Comparison of ENCODE assay signal across 8 mouse cellular contexts in genomic region chr7:130866640-130867039, GRCm38 (mm10). TPM values are rescaled to one million over a fixed set of nuclear protein-coding genes. Genes with fewer than 3 reads are reported as not detected.
DNase-seq lines count a peak whose midpoint lies in the region; ATAC-seq and TF ChIP-seq lines count a peak whose summit lies in the region.

No protein-coding gene starts in this region.

- H3K9me3 ChIP-seq in kidney, embryonic 15.5 days (replicated peaks) = no peaks in the 10 kb centered on the region
- H3K9me3 ChIP-seq in embryonic facial prominence, embryonic 11.5 days (replicated peaks; ENCODE audit: control insufficient read depth, low read length) = no peaks in the 10 kb centered on the region
- H3K9me3 ChIP-seq in intestine, embryonic 14.5 days (ENCODE audit: control insufficient read depth, low read length) = no peaks in the 10 kb centered on the region
- no peaks in the 10 kb centered on the region for H3K9me3 ChIP-seq in midbrain, postnatal 0 days (ENCODE audit: low read length)

- H3K4me1 ChIP-seq in kidney, embryonic 15.5 days = peaks cover 47% of the 10 kb centered on the region
- no peaks in the 10 kb centered on the region for H3K4me1 ChIP-seq in embryonic facial prominence, embryonic 11.5 days (ENCODE audit: control insufficient read depth, insufficient read depth, low read length)
- H3K4me1 ChIP-seq in intestine, embryonic 14.5 days (replicated peaks; ENCODE audit: control insufficient read depth, insufficient read depth, low read length) = peaks cover 6% of the 10 kb centered on the region
- no peaks in the 10 kb centered on the region for H3K4me1 ChIP-seq in midbrain, postnatal 0 days (ENCODE audit: insufficient read depth, low read length)

- H3K27me3 ChIP-seq in kidney, embryonic 15.5 days = peaks cover 12% of the 10 kb centered on the region; the same call in 1 of the 2 replicates
- no peaks in the 10 kb centered on the region for H3K27me3 ChIP-seq in embryonic facial prominence, embryonic 11.5 days (ENCODE audit: control insufficient read depth, insufficient read depth, low read length)
- no peaks in the 10 kb centered on the region for H3K27me3 ChIP-seq in intestine, embryonic 14.5 days (replicated peaks; ENCODE audit: control insufficient read depth, insufficient read depth, low read length)
- no peaks in the 10 kb centered on the region for H3K27me3 ChIP-seq in midbrain, postnatal 0 days (ENCODE audit: insufficient read depth, low read length)

- DNase-seq in kidney, adult 8-10 months = no peak
- no peak for DNase-seq in embryonic facial prominence, embryonic 11.5 days (ENCODE audit: low spot score)
- DNase-seq in intestine, embryonic 14.5 days (ENCODE audit: low spot score) = no peak
- no peak for DNase-seq in midbrain, postnatal 0 days (ENCODE audit: low spot score)
- no peak for DNase-seq in right cerebral cortex, adult 18-20 months
- no peak for DNase-seq in thymus, postnatal 25 days
- DNase-seq in Muller cell, postnatal 12 days (ENCODE audit: inconsistent ontology term) = no peak

- peak overlapping the region; percentile 87 for H3K27ac ChIP-seq in kidney, embryonic 15.5 days
- H3K27ac ChIP-seq in embryonic facial prominence, embryonic 11.5 days (replicated peaks; ENCODE audit: low read depth, low read length) = no peak overlapping the region
- peak overlapping the region; percentile 65; the same call in 1 of the 2 replicates for H3K27ac ChIP-seq in intestine, embryonic 14.5 days (ENCODE audit: low read depth)
- peak overlapping the region; percentile 92; the same call in 1 of the 2 replicates for H3K27ac ChIP-seq in midbrain, postnatal 0 days (ENCODE audit: low read depth, low read length)

- peak overlapping the region; percentile 85 for H3K9ac ChIP-seq in kidney, embryonic 15.5 days
- peak overlapping the region; percentile 76 for H3K9ac ChIP-seq in embryonic facial prominence, embryonic 11.5 days (replicated peaks; ENCODE audit: low read length)
- H3K9ac ChIP-seq in intestine, embryonic 14.5 days (ENCODE audit: low read length) = peak overlapping the region; percentile 79
- H3K9ac ChIP-seq in midbrain, postnatal 0 days (replicated peaks; ENCODE audit: low read length, poor library complexity, severe bottlenecking) = peak overlapping the region; percentile 95

- TF ChIP-seq CTCF in midbrain, postnatal 0 days (IDR thresholded peaks at IDR 0.05) = no peak

- WGBS in kidney, embryonic 15.5 days = 1% methylated on average over 13 of the region's 13 CpGs
- under 1% methylated on average over 13 of the region's 13 CpGs for WGBS in embryonic facial prominence, embryonic 11.5 days
- 3% methylated on average over 13 of the region's 13 CpGs for WGBS in intestine, embryonic 14.5 days
- 3% methylated on average over 13 of the region's 13 CpGs for WGBS in midbrain, postnatal 0 days

- peak overlapping the region; percentile 74 for H3K4me2 ChIP-seq in kidney, embryonic 15.5 days
- H3K4me2 ChIP-seq in embryonic facial prominence, embryonic 11.5 days (ENCODE audit: low read depth, low read length) = peak overlapping the region; percentile 76
- peak overlapping the region; percentile 66 for H3K4me2 ChIP-seq in intestine, embryonic 14.5 days (ENCODE audit: low read length)
- peak overlapping the region; percentile 72 for H3K4me2 ChIP-seq in midbrain, postnatal 0 days (ENCODE audit: low read depth, low read length, poor library complexity, severe bottlenecking)

- ATAC-seq in kidney, embryonic 15.5 days (replicated peaks; ENCODE audit: low FRiP score) = no peak
- ATAC-seq in embryonic facial prominence, embryonic 11.5 days (replicated peaks; ENCODE audit: insufficient number of reproducible peaks, low FRiP score, low TSS enrichment, low read depth) = no peak
- ATAC-seq in intestine, embryonic 14.5 days (replicated peaks; ENCODE audit: low FRiP score, low TSS enrichment, low read depth) = no peak
- ATAC-seq in midbrain, postnatal 0 days (ENCODE audit: low FRiP score) = no peak

- peak overlapping the region; percentile 90 for H3K4me3 ChIP-seq in kidney, embryonic 15.5 days (replicated peaks)
- peak overlapping the region; percentile 87 for H3K4me3 ChIP-seq in embryonic facial prominence, embryonic 11.5 days (ENCODE audit: low read depth, low read length)
- H3K4me3 ChIP-seq in intestine, embryonic 14.5 days (ENCODE audit: low read depth, low read length) = peak overlapping the region; percentile 88
- peak overlapping the region; percentile 89 for H3K4me3 ChIP-seq in midbrain, postnatal 0 days (ENCODE audit: low read depth, low read length)

- no peaks in the 10 kb centered on the region for H3K36me3 ChIP-seq in kidney, embryonic 15.5 days
- H3K36me3 ChIP-seq in embryonic facial prominence, embryonic 11.5 days (replicated peaks; ENCODE audit: control insufficient read depth, insufficient read depth, low read depth, low read length) = no peaks in the 10 kb centered on the region
- no peaks in the 10 kb centered on the region for H3K36me3 ChIP-seq in intestine, embryonic 14.5 days (ENCODE audit: control insufficient read depth, insufficient read depth, low read length)
- H3K36me3 ChIP-seq in midbrain, postnatal 0 days (ENCODE audit: insufficient read depth, low read length) = no peaks in the 10 kb centered on the region

RNA-seq across cellular contexts. Expression of gene Plekha1, which starts 1.1 kb away (rescaled TPM):
- 76.5 and 80.9 TPM in 2 replicates for polyA plus RNA-seq in kidney, embryonic 15.5 days (2015; fragmentation: Nextera tagmentation; extraction: Ambion mirVana)
- 30.5 and 32.7 TPM in 2 replicates for polyA plus RNA-seq in embryonic facial prominence, embryonic 11.5 days (2014; fragmentation: Nextera tagmentation; extraction: Ambion mirVana)
- polyA plus RNA-seq in intestine, embryonic 14.5 days (2014; fragmentation: Nextera tagmentation; extraction: Ambion mirVana) = 34.8 and 38.4 TPM in 2 replicates
- 94.4 and 106 TPM in 2 replicates for total RNA-seq in midbrain, postnatal 0 days (2014; rRNA removed)
- polyA plus RNA-seq in midbrain, postnatal 0 days (2015; fragmentation: Nextera tagmentation; extraction: Ambion mirVana) = 46.8 and 51.7 TPM in 2 replicates
